Mouse (Mus musculus) adrenal gland, adult 2 months (tissue): ENCODE data around the gene Esyt2. TPM values are rescaled to one million over a fixed set of nuclear protein-coding genes. Genes with fewer than 3 reads are reported as not detected.

ENCODE experiments used
- microRNA-seq, 2 experiments: library from miRNA; unstranded; fragments of <30 nt; microRNA quantifications; one replicate each; pipeline ENCODE4 v1.2.0; 2021
- polyA plus RNA-seq: library from polyadenylated mRNA; depleted of rRNA; stranded (reverse); fragments of >200 nt; gene quantifications from 2 replicates; pipeline ENCODE4 v1.2.3, GENCODE M21; 2012; rRNA removed
- total RNA-seq, 2 experiments: library from RNA; stranded (reverse); gene quantifications; 2 replicates each; pipeline ENCODE4 v1.2.3; 2021

Esyt2 gene
- total and polyA plus RNA-seq, 3 experiments: 14.0 to 59.7 (median 55.7) TPM

Small RNA genes within 50 kb of the gene (microRNA-seq; reads per million reads assigned to microRNA genes)
- gene Gm23190: 0 reads per million in 2 experiments

Other genes starting within 250 kb of the Esyt2 start
- gene Zfp386, start 233.5 kb upstream of the Esyt2 start, total RNA-seq: 10 to 100 TPM; 26.5 to 33.1 TPM
- 1.6 and 1.7 TPM in 2 replicates for gene Zfp386, start 233.5 kb upstream of the Esyt2 start, polyA plus RNA-seq
- under 1 TPM; 0.28 to 0.29 TPM for gene Vipr2, start 203.5 kb upstream of the Esyt2 start, total RNA-seq
- 0.22 and 0.38 TPM in 2 replicates for gene Vipr2, start 203.5 kb upstream of the Esyt2 start, polyA plus RNA-seq
- 10 to 100 TPM in 1 of 2 experiments, 1 to 10 TPM in 1; 6.0 to 12.8 TPM for gene Wdr60, start 18.2 kb upstream of the Esyt2 start, total RNA-seq
- gene Wdr60, start 18.2 kb upstream of the Esyt2 start, polyA plus RNA-seq: 2.2 and 2.5 TPM in 2 replicates
- not detected for gene Gm11027, start 5.8 kb upstream of the Esyt2 start, total RNA-seq
- not detected in 2 replicates for gene Gm11027, start 5.8 kb upstream of the Esyt2 start, polyA plus RNA-seq
- gene Ncapg2, start 124.2 kb downstream of the Esyt2 start, total RNA-seq: 1 to 10 TPM; 3.7 to 5.2 TPM
- gene Ncapg2, start 124.2 kb downstream of the Esyt2 start, polyA plus RNA-seq: 0.37 and 0.44 TPM in 2 replicates
- 10 to 100 TPM; 17.4 to 25.4 TPM for gene Ptprn2, start 204.5 kb downstream of the Esyt2 start, total RNA-seq
- 18.7 and 22.3 TPM in 2 replicates for gene Ptprn2, start 204.5 kb downstream of the Esyt2 start, polyA plus RNA-seq